Mouse (Mus musculus) heart, postnatal 0 days (tissue): Measurements from ENCODE around the gene Ttc7b.

Experiments
- CTCF ChIP-seq: IDR thresholded peaks from 2 replicates; pipeline ENCODE4 v1.5.1; 2016; ENCODE audit warnings: antibody characterized with exemption, control low read depth, low read depth
- EP300 ChIP-seq: IDR thresholded peaks from 2 replicates; pipeline ENCODE4 v1.6.1; 2016; ENCODE audit warnings: antibody characterized with exemption, low read depth

DNA sequence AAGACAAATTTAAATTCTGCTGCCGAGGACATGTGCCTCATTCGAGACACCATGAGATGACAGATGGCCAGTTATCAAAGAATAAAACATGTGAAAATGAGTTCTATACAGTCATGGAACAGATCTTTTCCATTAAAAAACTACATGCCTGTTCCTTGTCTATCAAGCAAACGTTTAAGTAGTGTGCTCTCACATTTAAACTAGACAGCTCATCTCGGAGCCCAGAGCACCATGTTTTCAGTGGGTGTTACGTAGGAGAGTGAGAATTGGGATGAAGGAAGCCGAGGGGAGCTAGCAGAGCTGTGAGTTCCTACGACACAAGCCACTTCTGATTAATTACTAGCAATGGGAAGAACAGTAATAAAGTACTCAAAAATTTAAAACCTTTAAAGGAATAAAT, 48.2 kb upstream of the Ttc7b start:
- no peak for TF ChIP-seq CTCF
- TF ChIP-seq EP300, result no peak
